Mouse (Mus musculus): ENCODE measurements around the gene F2r. TPM values are rescaled to one million over a fixed set of nuclear protein-coding genes. Genes with fewer than 3 reads are reported as not detected.
A peak's percentile ranks its signal among the peaks of the same experiment; 100 is the strongest.

The F2r gene
- polyA plus RNA-seq, 1 experiment from 2014 or later: 124 TPM

DNA sequence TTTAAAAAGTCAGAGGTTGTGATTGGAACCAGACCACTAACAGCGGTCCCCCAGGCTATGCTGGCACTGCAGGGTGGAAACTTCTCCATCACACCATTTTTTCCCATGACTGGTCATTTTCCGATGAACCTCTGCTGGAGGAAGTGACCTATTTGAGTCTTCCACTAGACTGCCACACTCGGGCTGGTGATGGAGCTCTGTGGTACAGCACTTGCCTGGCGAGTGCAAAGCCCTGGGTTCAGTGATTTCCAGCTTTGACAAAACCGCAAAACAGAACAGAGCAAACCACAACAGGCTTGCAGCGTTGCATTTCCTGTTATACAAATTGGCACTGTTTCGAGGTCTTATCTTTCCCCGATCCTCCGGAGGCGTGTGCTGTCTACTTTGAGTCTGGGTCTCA, 25.4 kb downstream of the F2r start:
- WGBS: 58% methylated on average over 10 of the region's 10 CpGs
- H3K9me3 ChIP-seq: no peaks in the 10 kb centered on the region
- H3K36me3 ChIP-seq: no peaks in the 10 kb centered on the region
- no peak overlapping the region for H3K4me3 ChIP-seq
- H3K9ac ChIP-seq: no peak overlapping the region
- H3K27me3 ChIP-seq (replicated peaks): no peaks in the 10 kb centered on the region
- H3K27ac ChIP-seq (replicated peaks): 0 out of 2 replicates have a peak overlapping the region, but pooled peaks have one; percentile 36
- no peak overlapping the region for H3K4me2 ChIP-seq
- peaks cover 38% of the 10 kb centered on the region for H3K4me1 ChIP-seq
- ATAC-seq (ENCODE audit: extremely low read depth, insufficient number of reproducible peaks, low FRiP score, low TSS enrichment): no peak

- no peak for ATAC-seq (ENCODE audit: extremely low read depth, insufficient number of reproducible peaks, low FRiP score, low TSS enrichment)
- Histone ChIP-seq H3K4me3 (no peak overlapping the region), H3K9me3 (no peaks in the 10 kb centered on the region), H3K27me3 (replicated peaks) (no peaks in the 10 kb centered on the region), H3K9ac (no peak overlapping the region), H3K36me3 (no peaks in the 10 kb centered on the region), H3K4me2 (no peak overlapping the region), H3K27ac (replicated peaks) (no peak overlapping the region), H3K4me1 (peaks cover 38% of the 10 kb centered on the region)
- 76% methylated on average over 3 of the region's 3 CpGs for WGBS
Measured at GRCm38 (mm10) chr13:95591606-95592005, 26.7 kb downstream of the F2r start.

DNA sequence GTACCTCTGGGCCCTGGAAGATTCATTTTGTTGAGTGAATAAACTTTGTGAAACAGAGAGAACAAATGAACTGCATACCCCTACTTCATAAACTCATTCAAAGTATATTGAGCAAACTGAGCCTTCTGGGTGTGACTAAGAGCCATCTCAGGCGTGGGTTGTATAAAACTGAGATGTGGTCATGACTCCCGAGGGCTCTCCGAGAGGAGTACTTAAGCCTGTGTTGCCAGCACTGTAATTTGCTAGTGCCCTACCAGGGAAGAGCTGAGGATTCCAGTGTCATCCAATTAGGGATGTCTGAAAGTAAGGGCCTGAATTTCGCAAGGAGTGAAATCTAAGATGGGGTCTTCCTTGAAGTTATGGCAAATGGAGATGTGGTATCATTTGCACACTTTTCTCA, 30.7 kb downstream of the F2r start:
- no peak overlapping the region for H3K4me2 ChIP-seq
- H3K4me3 ChIP-seq: no peak overlapping the region
- H3K36me3 ChIP-seq: no peaks in the 10 kb centered on the region
- H3K27ac ChIP-seq (replicated peaks): no peak overlapping the region
- no peaks in the 10 kb centered on the region for H3K9me3 ChIP-seq
- no peak for ATAC-seq (ENCODE audit: extremely low read depth, insufficient number of reproducible peaks, low FRiP score, low TSS enrichment)
- 84% methylated on average over 4 of the region's 4 CpGs for WGBS
- no peaks in the 10 kb centered on the region for H3K27me3 ChIP-seq (replicated peaks)
- H3K9ac ChIP-seq: no peak overlapping the region
- peaks cover 29% of the 10 kb centered on the region for H3K4me1 ChIP-seq

- Histone ChIP-seq H3K4me2 (no peak overlapping the region), H3K27me3 (replicated peaks) (no peaks in the 10 kb centered on the region), H3K4me3 (no peak overlapping the region), H3K27ac (replicated peaks) (no peak overlapping the region), H3K9ac (no peak overlapping the region), H3K9me3 (no peaks in the 10 kb centered on the region), H3K4me1 (peaks cover 17% of the 10 kb centered on the region), H3K36me3 (no peaks in the 10 kb centered on the region)
- WGBS: 84% methylated on average over 5 of the region's 5 CpGs
- no peak for ATAC-seq (ENCODE audit: extremely low read depth, insufficient number of reproducible peaks, low FRiP score, low TSS enrichment)
Measured at GRCm38 (mm10) chr13:95584898-95585297, 33.4 kb downstream of the F2r start.

DNA sequence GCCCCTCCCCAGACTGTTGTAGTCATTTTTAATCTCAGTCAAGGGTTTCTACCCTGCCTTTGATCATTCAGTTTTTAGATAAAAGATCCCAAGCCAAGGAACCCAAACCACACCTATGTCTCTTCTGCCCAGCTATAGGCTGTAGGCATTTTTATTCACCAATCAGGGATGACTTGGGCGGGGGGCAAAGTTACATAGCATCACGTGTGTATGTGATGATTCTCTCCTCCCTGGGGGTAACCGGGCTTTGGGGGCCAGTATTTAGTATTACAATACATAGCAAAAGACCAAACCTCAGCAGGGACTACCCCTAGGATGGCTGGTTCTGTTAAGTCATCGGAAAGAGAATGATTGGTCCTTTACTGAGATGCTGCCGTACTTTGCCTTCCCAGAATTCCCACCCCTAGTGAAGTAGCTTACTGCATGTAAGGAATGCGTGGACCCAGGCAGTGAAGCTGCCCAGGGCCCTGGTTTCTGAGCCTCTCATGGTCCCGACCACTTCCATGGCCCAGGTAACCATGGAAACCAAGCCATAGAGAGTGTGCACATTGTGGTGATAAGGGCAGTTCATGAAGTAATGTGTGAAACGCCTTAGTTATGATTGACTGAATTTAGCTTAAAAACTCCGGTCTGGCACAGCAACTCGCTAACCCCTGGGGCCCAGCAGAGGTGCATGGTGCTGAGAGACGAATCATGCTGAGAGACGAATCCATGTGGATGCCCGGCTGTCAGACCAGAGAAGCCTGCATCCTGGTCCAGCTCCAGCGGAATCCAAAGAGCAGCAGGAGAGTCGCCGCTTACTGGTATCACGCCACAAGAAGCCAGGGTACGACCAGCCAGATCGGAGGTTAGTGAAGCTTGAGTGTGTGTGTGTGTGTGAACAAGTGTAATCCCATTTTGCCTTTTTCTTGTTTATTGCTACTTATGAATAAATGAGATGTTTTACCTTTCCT, 34.8 kb downstream of the F2r start:
- 54% methylated on average over 19 of the region's 19 CpGs for WGBS
- peak overlapping the region; percentile 36 for H3K4me2 ChIP-seq
- no peak for ATAC-seq (ENCODE audit: extremely low read depth, insufficient number of reproducible peaks, low FRiP score, low TSS enrichment)

DNA sequence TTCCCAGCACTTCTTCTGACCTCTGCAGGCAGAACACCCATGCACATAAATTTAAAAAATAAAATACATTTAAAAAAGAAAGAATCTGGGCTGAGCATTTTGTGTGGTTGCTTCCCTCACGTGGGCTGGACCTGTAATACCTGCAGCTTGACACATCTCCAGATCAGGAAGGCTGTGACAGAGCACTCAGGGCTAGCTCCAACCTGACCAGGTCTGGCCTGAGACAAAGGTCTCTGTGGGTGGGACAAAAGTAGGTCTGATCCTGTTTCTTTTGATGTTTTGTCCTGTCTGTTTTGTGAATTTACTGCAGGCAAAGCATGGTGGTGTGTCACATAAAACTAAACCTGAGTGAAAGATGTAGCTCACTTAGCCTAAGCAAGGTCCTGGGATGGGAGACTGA, 36.4 kb downstream of the F2r start:
- no peak for ATAC-seq (ENCODE audit: extremely low read depth, insufficient number of reproducible peaks, low FRiP score, low TSS enrichment)
- Histone ChIP-seq H3K9me3 (no peaks in the 10 kb centered on the region), H3K27ac (replicated peaks) (no peak overlapping the region), H3K27me3 (replicated peaks) (no peaks in the 10 kb centered on the region), H3K9ac (no peak overlapping the region), H3K4me2 (no peak overlapping the region), H3K4me1 (peaks cover 10% of the 10 kb centered on the region), H3K4me3 (no peak overlapping the region), H3K36me3 (no peaks in the 10 kb centered on the region)
- 66% methylated on average over 1 of the region's 1 CpGs for WGBS

More for the DNA sequence above, 34.8 kb downstream of the F2r start:
- Histone ChIP-seq H3K4me3 (no peak overlapping the region), H3K9me3 (no peaks in the 10 kb centered on the region), H3K36me3 (no peaks in the 10 kb centered on the region), H3K4me1 (peaks cover 10% of the 10 kb centered on the region), H3K27me3 (replicated peaks) (no peaks in the 10 kb centered on the region), H3K9ac (no peak overlapping the region), H3K27ac (replicated peaks) (no peak overlapping the region)

GRCm38 (mm10) chr13:95578016-95578697, 40.1 kb downstream of the F2r start:
- no peak for ATAC-seq (ENCODE audit: extremely low read depth, insufficient number of reproducible peaks, low FRiP score, low TSS enrichment)
- 86% methylated on average over 5 of the region's 5 CpGs for WGBS
- no peak overlapping the region for H3K4me3 ChIP-seq

DNA sequence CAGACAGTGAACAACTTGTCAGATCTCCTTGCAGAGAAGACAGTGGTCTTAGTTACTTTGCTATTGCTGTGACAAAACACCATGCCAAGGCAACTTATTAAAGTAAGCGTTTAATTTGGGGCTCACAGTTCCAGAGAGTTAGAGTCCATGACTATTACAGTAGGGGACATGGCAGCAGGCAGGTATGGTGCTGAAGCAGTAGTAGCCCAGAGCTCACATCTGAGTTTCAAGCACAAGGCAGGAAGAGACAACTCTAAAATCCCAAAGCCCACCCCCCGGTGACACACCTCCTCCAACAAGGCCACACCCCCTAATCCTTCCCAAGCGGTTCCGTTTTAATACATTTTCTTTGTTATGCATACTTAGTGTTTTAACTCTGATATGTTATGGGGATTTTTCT, 47.4 kb downstream of the F2r start:
- Histone ChIP-seq H3K9ac (no peak overlapping the region), H3K27me3 (replicated peaks) (no peaks in the 10 kb centered on the region)
- WGBS: 92% methylated on average over 4 of the region's 4 CpGs

More at GRCm38 (mm10) chr13:95578016-95578697, 40.1 kb downstream of the F2r start:
- Histone ChIP-seq H3K9me3 (no peaks in the 10 kb centered on the region), H3K36me3 (no peaks in the 10 kb centered on the region), H3K9ac (no peak overlapping the region), H3K4me2 (no peak overlapping the region), H3K4me1 (0 out of 2 replicates have a peak, but pooled peaks cover 4% of the 10 kb centered on the region), H3K27ac (replicated peaks) (no peak overlapping the region), H3K27me3 (replicated peaks) (no peaks in the 10 kb centered on the region)

DNA sequence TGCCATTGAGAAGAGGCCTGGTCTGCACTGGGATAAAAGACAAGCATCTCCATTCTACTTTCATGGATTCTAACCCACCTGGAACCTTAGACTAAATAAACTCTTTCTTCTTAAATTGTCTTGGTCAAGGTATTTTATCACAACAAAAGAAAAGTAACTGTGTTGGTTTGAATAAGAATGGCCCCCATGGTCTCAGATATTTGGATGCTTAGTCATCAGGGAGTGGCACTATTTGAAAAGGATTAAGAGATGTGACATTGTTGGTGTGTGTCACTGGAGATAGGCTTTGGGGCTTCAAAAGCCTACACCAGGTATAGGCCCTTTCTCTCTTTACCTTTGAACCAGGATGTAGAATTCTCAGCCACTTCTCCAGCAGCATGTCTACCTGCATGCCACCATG, 49.0 kb downstream of the F2r start:
- no peaks in the 10 kb centered on the region for H3K27me3 ChIP-seq (replicated peaks)
- no peaks in the 10 kb centered on the region for H3K36me3 ChIP-seq
- H3K4me1 ChIP-seq: no peaks in the 10 kb centered on the region
- no peak overlapping the region for H3K9ac ChIP-seq
- H3K4me3 ChIP-seq: no peak overlapping the region
- peaks cover 7% of the 10 kb centered on the region; the same call in 1 of the 2 replicates for H3K9me3 ChIP-seq
- no peak for ATAC-seq (ENCODE audit: extremely low read depth, insufficient number of reproducible peaks, low FRiP score, low TSS enrichment)
- no peak overlapping the region for H3K4me2 ChIP-seq
- no peak overlapping the region for H3K27ac ChIP-seq (replicated peaks)

More for the DNA sequence above, 47.4 kb downstream of the F2r start:
- H3K4me1 ChIP-seq: no peaks in the 10 kb centered on the region
- peaks cover 7% of the 10 kb centered on the region; the same call in 1 of the 2 replicates for H3K9me3 ChIP-seq
- no peak overlapping the region for H3K4me3 ChIP-seq
- no peaks in the 10 kb centered on the region for H3K36me3 ChIP-seq
- no peak overlapping the region for H3K4me2 ChIP-seq
- ATAC-seq (ENCODE audit: extremely low read depth, insufficient number of reproducible peaks, low FRiP score, low TSS enrichment): no peak
- no peak overlapping the region for H3K27ac ChIP-seq (replicated peaks)

DNA sequence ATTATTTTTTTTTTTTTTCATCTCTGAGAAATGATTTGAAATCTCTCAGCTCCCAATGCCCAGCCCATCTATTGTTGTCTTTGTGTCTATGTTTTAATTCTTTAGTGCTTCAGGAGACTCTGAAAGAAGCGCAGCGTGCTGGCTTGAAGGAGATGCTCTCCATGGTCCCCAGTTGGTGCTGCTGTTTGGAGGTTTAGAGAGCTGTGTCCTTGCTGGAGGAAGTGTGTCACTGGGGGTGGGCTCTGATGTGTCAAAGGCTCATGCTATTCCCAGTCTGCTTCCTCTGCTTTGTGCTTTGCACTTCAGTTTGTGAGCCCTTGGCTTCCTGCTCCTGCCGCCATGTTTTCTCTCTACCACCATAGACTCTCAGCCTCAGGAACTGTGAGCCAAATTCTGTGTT, 50.0 kb downstream of the F2r start:
- ATAC-seq (ENCODE audit: extremely low read depth, insufficient number of reproducible peaks, low FRiP score, low TSS enrichment): no peak
- Histone ChIP-seq H3K27ac (replicated peaks) (no peak overlapping the region), H3K9ac (no peak overlapping the region), H3K4me2 (no peak overlapping the region), H3K4me3 (no peak overlapping the region), H3K36me3 (no peaks in the 10 kb centered on the region), H3K9me3 (peaks cover 7% of the 10 kb centered on the region; the same call in 1 of the 2 replicates), H3K27me3 (replicated peaks) (no peaks in the 10 kb centered on the region), H3K4me1 (no peaks in the 10 kb centered on the region)
- 98% methylated on average over 3 of the region's 3 CpGs for WGBS

- ATAC-seq (ENCODE audit: extremely low read depth, insufficient number of reproducible peaks, low FRiP score, low TSS enrichment): no peak
- Histone ChIP-seq H3K9me3 (peaks cover 7% of the 10 kb centered on the region; the same call in 1 of the 2 replicates), H3K36me3 (no peaks in the 10 kb centered on the region), H3K4me1 (peaks cover 8% of the 10 kb centered on the region), H3K9ac (no peak overlapping the region), H3K4me2 (no peak overlapping the region), H3K27me3 (replicated peaks) (no peaks in the 10 kb centered on the region), H3K27ac (replicated peaks) (no peak overlapping the region), H3K4me3 (no peak overlapping the region)
- WGBS: 86% methylated on average over 15 of the region's 15 CpGs
Measured at GRCm38 (mm10) chr13:95566841-95567551, 51.3 kb downstream of the F2r start.

Data from heart, embryonic 13.5 days (tissue).